Mouse (Mus musculus): ENCODE results near the gene Trappc6a. TPM values are rescaled to one million over a fixed set of nuclear protein-coding genes. Genes with fewer than 3 reads are reported as not detected.
"Not testable (repeated sequence)": the region's sequence is repeated elsewhere in the genome, so short reads cannot be mapped to it uniquely, and the experiment has no call there.

Trappc6a gene
- total RNA-seq, 2 experiments from 2014 or later, result 23.0 to 24.2 TPM

- DNase-seq (ENCODE audit: low spot score in 2 of 2), result no peak
These were observed 21.6 kb upstream of the Trappc6a start for GRCm38 (mm10) chr7:19486549-19486948.

DNA sequence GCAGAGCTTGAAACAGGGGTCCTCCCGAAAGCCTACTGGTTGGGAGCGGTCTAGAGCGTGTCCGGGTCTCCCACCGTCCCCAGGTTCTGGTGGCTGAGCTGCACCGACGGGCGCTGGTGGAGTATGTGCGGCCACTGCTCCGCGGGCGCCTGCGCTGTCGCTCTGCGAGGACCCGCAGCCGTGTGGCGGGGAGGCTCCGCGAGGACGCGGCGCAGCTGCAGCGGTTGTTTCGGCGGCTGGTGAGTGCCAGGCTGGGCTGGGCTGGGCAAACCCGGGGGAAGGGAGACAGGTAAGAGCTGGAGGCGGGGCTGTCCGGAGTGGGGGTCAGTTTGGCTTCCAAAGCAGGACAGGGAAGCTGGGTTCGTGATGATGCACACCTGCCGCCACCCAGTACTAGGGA is 18.7 kb upstream of the Trappc6a start:
- DNase-seq (ENCODE audit: low spot score in 2 of 2), result no peak

- no peak for DNase-seq (ENCODE audit: low spot score in 2 of 2)
These were observed 16.5 kb upstream of the Trappc6a start for GRCm38 (mm10) chr7:19491731-19492130.

GRCm38 (mm10) chr7:19494751-19495474 is 13.3 kb upstream of the Trappc6a start:
- DNase-seq (ENCODE audit: low spot score in 2 of 2), result no peak

DNA sequence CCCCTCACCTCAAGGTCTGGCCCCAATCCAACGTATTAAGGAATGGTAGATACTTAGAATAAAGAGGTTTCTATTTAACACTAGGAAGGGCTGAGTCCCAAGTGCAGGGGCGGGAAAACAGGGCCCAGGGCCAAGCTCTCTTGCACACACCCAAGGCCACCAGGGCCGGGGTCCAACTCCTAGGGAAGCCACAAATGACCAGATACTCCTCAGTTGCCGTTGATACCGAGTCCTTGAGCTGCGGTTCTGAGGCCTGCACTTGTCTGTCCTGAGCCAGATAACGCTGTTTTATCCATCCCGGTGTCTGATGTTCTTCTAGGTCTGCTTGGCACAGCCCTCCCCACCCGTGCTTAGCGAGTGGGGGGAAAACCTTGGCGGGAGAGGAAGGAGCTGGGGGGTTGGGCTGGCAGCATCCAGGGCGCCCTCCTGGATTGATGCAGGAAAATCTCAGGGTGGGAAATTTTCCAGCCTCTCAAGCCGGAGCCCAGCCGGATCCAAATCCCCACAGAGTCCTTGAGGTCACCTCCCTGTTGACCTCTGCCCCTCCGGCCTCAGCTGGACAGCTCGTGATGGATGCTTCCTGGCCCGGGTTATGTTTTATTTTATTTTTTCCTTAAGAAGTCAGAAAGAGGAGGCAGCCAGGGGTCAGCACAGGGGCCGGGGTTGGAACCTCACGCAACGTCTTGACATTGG is 12.5 kb upstream of the Trappc6a start:
- DNase-seq (ENCODE audit: low spot score in 2 of 2), result no peak

GRCm38 (mm10) chr7:19496214-19496555 is 12.0 kb upstream of the Trappc6a start:
- no peak for DNase-seq (ENCODE audit: low spot score in 2 of 2)

DNA sequence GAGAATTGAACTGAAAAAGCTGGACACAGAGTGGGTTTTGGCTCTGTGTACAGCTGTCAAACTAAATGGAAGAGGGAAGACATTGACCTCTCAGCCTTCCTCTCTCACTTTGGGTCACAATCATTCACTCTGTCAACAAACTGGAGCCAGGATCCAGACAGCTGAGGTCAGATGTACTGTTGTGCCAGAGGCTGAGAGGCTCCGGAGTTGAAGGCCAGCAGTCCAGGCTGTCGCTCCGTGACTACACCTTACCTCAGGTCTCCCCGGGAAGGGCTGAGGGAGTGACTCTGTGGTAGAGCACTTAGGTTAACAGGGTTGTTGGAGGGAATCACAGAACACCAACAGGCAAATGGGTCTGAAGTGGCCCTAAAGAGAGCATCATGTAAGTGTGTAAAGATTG is 9.9 kb upstream of the Trappc6a start:
- DNase-seq (ENCODE audit: low spot score in 2 of 2), result no peak

DNA sequence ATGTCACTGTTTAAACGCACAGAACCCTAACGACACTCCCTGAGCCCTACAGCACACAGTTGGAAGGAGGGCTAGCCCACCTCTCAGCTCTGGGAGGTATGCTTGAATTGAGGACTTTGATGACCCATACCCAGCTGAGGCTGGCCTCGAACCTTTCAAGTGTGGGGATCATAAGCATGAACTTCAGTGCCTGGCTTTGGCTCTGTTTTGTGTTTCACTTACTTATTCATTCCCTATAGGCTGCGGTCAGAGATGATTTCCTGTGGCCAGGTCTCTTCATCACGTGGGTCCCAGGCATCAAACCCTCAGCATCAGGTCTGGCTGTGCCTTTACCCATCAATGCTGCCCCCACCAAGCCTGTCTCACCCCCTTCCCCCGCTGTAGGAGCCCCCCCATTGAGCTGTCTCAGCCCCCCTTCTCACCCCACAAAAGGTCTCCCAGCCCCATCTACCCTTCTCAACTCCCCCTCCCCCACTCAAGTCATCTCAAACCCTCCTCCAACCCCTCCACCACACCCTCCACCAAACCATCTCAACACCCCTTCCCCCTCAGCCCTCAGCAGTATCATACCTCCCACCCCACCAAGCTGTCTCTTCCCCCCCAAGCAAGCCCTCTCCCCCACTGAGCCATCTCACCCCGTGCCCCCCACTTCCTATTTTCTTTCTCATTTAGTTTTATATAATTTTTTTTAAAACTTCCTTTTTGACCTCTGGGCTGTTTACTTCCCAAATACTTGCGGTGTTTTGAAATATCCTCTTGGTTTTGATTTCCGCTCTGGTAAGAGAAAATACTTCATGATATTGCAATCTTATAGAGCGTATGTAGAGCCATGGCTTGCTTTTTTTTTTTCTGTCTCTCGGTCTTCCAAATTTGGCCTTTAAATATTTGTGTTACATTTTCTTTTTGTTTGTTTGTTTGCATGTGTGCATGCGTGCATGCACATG is 7.5 kb upstream of the Trappc6a start:
- DNase-seq (ENCODE audit: low spot score in 2 of 2), result no peak

DNA sequence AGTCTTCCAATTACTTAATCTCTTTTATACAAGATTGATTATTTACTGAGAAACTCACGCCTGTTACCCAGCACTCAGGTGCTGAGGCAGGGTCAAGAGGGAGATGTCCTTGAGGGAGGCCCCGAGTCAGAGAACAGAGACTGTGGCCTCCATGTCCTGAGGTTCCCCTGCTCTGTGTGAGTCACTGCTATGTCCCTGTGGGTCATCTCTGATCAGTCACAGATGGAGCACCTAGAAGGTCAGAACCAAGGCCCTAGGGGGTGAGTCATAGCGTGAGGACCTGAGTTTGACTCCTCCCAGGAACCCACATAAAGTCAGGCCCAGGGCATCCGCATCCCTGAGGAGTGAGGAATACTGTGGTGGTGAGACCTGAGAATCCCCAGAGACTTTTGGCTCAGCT is 6.5 kb upstream of the Trappc6a start:
- DNase-seq (ENCODE audit: low spot score in 2 of 2), result no peak

GRCm38 (mm10) chr7:19503481-19504068 is 4.6 kb upstream of the Trappc6a start:
- DNase-seq (ENCODE audit: low spot score in 2 of 2), result peak in 1 of 2 experiments; percentile 50

DNA sequence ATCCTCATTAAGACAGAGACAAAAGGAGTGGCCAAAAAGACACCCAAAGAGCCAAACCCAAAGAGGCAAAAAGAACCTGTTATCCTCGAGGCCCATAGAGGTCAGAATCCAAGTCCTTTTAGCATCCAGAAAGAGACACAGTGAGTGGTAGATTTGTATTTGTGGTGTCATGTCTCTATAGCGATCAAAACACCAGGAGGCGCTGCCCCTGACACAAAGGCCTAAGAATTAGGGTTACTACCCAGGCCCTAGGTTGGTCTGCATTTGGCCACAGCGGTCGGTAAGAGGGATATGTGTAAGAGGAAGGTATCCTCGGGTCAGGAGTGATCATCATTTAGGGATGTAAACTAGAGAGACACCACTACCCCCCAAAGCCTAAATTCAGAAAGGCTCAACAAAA is 1.9 kb upstream of the Trappc6a start:
- DNase-seq (ENCODE audit: low spot score in 2 of 2), result no peak

- peak in 1 of 2 experiments; percentile 39 for DNase-seq (ENCODE audit: low spot score in 2 of 2)
These were observed 1.1 kb upstream of the Trappc6a start for GRCm38 (mm10) chr7:19506969-19507611.

DNA sequence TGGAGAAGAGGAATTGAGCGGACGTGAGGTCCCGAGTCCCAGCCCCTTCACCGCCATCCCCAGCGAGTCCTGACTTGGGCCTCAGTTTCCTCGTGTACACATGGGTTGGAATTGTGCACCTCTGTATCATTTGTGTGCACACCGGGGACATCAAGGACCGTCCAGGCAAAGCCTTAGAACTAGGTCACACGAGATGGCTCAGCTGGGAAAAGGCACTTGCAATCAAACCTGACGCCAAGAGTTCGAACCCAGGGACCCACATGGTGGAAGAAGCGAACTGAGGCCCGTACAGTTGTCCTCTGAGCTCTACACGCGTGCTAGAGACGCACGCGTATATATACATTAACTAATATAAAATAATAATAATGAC is 598 bp upstream of the Trappc6a start:
- no peak for DNase-seq (ENCODE audit: low spot score in 2 of 2)

DNA sequence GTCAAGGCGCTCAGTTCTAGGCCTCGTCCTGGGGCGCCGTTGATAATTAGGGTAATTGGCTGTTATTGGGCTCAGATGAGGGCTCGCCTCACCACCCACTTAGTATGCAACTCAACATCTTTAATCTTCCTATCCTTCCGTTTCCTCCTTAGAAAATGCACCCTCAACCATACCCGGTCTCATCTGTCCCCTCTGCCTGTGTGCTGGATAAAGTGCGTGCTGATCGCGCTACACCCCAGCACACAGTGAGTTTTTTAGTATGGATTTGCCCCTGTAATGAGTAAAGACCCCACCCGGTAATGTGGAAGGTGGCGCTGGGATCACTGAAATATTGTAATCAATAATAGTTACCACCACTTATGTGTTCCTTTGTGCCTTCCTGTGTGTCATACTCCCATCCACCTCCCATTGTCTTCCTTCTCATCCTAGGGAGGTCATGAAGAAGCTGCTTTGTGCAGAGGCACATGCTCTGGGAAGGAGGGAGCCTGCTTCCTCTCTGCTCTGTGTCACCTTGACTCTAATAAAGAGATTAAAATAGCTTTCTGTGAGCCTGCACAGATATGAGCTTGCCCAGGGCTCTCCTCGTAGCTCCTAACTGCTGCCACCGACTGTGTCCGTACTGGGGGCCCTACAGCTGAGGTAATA is 851 bp downstream of the Trappc6a start:
- no peak for DNase-seq (ENCODE audit: low spot score in 2 of 2)

GRCm38 (mm10) chr7:19509786-19510185 is 1.6 kb downstream of the Trappc6a start:
- no peak for DNase-seq (ENCODE audit: low spot score in 2 of 2)

GRCm38 (mm10) chr7:19511934-19512333 is 3.7 kb downstream of the Trappc6a start:
- DNase-seq (ENCODE audit: low spot score in 2 of 2), result not testable (repeated sequence)

DNA sequence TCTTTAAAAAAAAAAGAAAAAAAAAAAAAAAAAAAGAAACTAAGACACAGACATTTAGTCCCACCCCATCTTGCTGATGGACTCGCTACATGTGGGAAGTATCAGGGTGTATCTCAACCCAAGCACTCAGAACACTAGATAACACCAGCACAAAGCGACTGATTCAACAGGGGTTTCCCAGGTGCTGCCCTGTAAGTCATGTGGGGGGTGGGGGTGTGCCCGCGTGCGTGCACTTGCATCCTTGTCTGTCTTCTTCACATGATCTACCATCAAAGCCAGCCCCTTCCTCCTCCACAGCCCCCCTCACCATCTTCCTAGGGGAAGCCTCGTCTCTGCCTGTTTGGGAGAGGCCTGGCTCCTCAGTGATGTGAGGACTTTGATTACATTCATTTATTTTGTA is 4.2 kb downstream of the Trappc6a start:
- no peak for DNase-seq (ENCODE audit: low spot score in 2 of 2)

GRCm38 (mm10) chr7:19517652-19518365 is 9.6 kb downstream of the Trappc6a start, which contains the start of gene Nkpd1:
TSS of gene Nkpd1 (plus strand) at chr7:19517838.
- no peak for DNase-seq (ENCODE audit: low spot score in 2 of 2)

- DNase-seq (ENCODE audit: low spot score in 2 of 2), result no peak
These were observed 11.8 kb downstream of the Trappc6a start for GRCm38 (mm10) chr7:19520032-19520431.

All from layer of hippocampus, postnatal 14 days (tissue).